Mouse (Mus musculus) neural tube, embryonic 13.5 days (tissue): ENCODE results near the gene Dock1. TPM values are rescaled to one million over a fixed set of nuclear protein-coding genes. Genes with fewer than 3 reads are reported as not detected.

Experiments
- ATAC-seq: fragments of 200-750 bp; cut with Nextera tagmentation; 2 replicates; pipeline ENCODE4 v1.8.0; 2017; ENCODE audit warnings: low read depth, mild to moderate bottlenecking, moderate TSS enrichment, moderate library complexity
- H3K27ac ChIP-seq: fragments of 300-500 bp; sonication (generic); replicated peaks from 2 replicates; pipeline ENCODE4 v1.5.1; 2015; ENCODE audit warnings: moderate library complexity, mild to moderate bottlenecking, inconsistent platforms
- H3K27me3 ChIP-seq: fragments of 300-500 bp; sonication (generic); 2 replicates; pipeline ENCODE4 v1.6.1; 2015; ENCODE audit warnings: mild to moderate bottlenecking, inconsistent platforms
- H3K36me3 ChIP-seq: fragments of 300-500 bp; sonication (generic); 2 replicates; pipeline ENCODE4 v1.6.1; 2015; ENCODE audit warnings: mild to moderate bottlenecking, inconsistent platforms
- H3K4me1 ChIP-seq: fragments of 300-500 bp; sonication (generic); replicated peaks from 2 replicates; pipeline ENCODE4 v1.6.1; 2015; ENCODE audit warnings: inconsistent platforms
- H3K4me2 ChIP-seq: fragments of 300-500 bp; sonication (generic); 2 replicates; pipeline ENCODE4 v1.6.1; 2015; ENCODE audit warnings: inconsistent platforms, mild to moderate bottlenecking, moderate library complexity
- H3K4me3 ChIP-seq: fragments of 300-500 bp; sonication (generic); 2 replicates; pipeline ENCODE4 v1.5.1; 2015; ENCODE audit warnings: mild to moderate bottlenecking, inconsistent platforms
- H3K9ac ChIP-seq: fragments of 300-500 bp; sonication (generic); 2 replicates; pipeline ENCODE4 v1.6.1; 2015; ENCODE audit warnings: moderate library complexity, mild to moderate bottlenecking, inconsistent platforms
- H3K9me3 ChIP-seq: fragments of 300-500 bp; sonication (generic); 2 replicates; pipeline ENCODE4 v1.6.1; 2016; ENCODE audit warnings: inconsistent platforms
- WGBS: fragments of 180-500 bp; shearing (Covaris S2); methylation state at CpG from one replicate; pipeline ENCODE4 v1.1.7; 2015; 5-methylcytosine and 5-hydroxymethylcytosine counted together
- polyA plus RNA-seq: library from polyadenylated mRNA; unstranded; fragments of >200 nt; fragmentation: Nextera tagmentation; extraction: Ambion mirVana; gene quantifications from 2 replicates; pipeline ENCODE4 v1.2.1, GENCODE M21; 2015

Gene Dock1
- polyA plus RNA-seq, 1 experiment from 2014 or later = 7.4 TPM

GRCm38 (mm10) chr7:135150926-135151325, 480.5 kb downstream of the Dock1 start:
- 88% methylated on average over 2 of the region's 2 CpGs for WGBS
- Histone ChIP-seq H3K27me3 (no peaks in the 10 kb centered on the region), H3K36me3 (no peaks in the 10 kb centered on the region), H3K4me3 (no peak overlapping the region), H3K4me1 (no peaks in the 10 kb centered on the region), H3K4me2 (no peak overlapping the region), H3K9ac (no peak overlapping the region), H3K27ac (no peak overlapping the region), H3K9me3 (no peaks in the 10 kb centered on the region; the same call in 1 of the 2 replicates)
- ATAC-seq = no peak

- H3K36me3 ChIP-seq = no peaks in the 10 kb centered on the region
- H3K4me3 ChIP-seq = no peak overlapping the region
- no peak for ATAC-seq
- no peak overlapping the region for H3K27ac ChIP-seq
- 84% methylated on average over 5 of the region's 5 CpGs for whole genome bisulfite sequencing
- no peaks in the 10 kb centered on the region for H3K4me1 ChIP-seq
- H3K27me3 ChIP-seq = no peaks in the 10 kb centered on the region
- no peak overlapping the region for H3K9ac ChIP-seq
- no peaks in the 10 kb centered on the region for H3K9me3 ChIP-seq
- H3K4me2 ChIP-seq = no peak overlapping the region
These were observed 487.1 kb downstream of the Dock1 start for GRCm38 (mm10) chr7:135157571-135157970.

- ATAC-seq = no peak
- H3K4me3 ChIP-seq = no peak overlapping the region
- WGBS = 92% methylated on average over 10 of the region's 10 CpGs
- no peaks in the 10 kb centered on the region for H3K4me1 ChIP-seq
- no peaks in the 10 kb centered on the region for H3K9me3 ChIP-seq
- H3K27me3 ChIP-seq = no peaks in the 10 kb centered on the region
- H3K4me2 ChIP-seq = no peak overlapping the region
- H3K36me3 ChIP-seq = no peaks in the 10 kb centered on the region
- no peak overlapping the region for H3K27ac ChIP-seq
- no peak overlapping the region for H3K9ac ChIP-seq
These were observed 487.9 kb downstream of the Dock1 start for GRCm38 (mm10) chr7:135158381-135158780.

- no peak overlapping the region for H3K4me2 ChIP-seq
- no peaks in the 10 kb centered on the region for H3K9me3 ChIP-seq
- H3K27me3 ChIP-seq = no peaks in the 10 kb centered on the region
- H3K36me3 ChIP-seq = no peaks in the 10 kb centered on the region
- 68% methylated on average over 4 of the region's 4 CpGs for WGBS
- no peak overlapping the region for H3K9ac ChIP-seq
- H3K4me1 ChIP-seq = no peaks in the 10 kb centered on the region
- H3K4me3 ChIP-seq = no peak overlapping the region
- H3K27ac ChIP-seq = no peak overlapping the region
- ATAC-seq = no peak
These were observed 489.2 kb downstream of the Dock1 start for GRCm38 (mm10) chr7:135159606-135160005.

GRCm38 (mm10) chr7:135165155-135165554, 494.7 kb downstream of the Dock1 start:
- WGBS = 33% methylated on average over 3 of the region's 3 CpGs
- Histone ChIP-seq H3K4me1 (0 out of 2 replicates have a peak, but pooled peaks cover 3% of the 10 kb centered on the region), H3K27me3 (no peaks in the 10 kb centered on the region), H3K4me2 (no peak overlapping the region), H3K4me3 (no peak overlapping the region), H3K9ac (no peak overlapping the region), H3K36me3 (no peaks in the 10 kb centered on the region), H3K27ac (no peak overlapping the region), H3K9me3 (no peaks in the 10 kb centered on the region)
- 0 out of 2 replicates have a peak, but pooled peaks have one; percentile 59 for ATAC-seq

GRCm38 (mm10) chr7:135169936-135170335, 499.5 kb downstream of the Dock1 start:
- H3K27me3 ChIP-seq = no peaks in the 10 kb centered on the region
- H3K4me2 ChIP-seq = no peak overlapping the region
- H3K9ac ChIP-seq = no peak overlapping the region
- no peak overlapping the region for H3K27ac ChIP-seq
- H3K4me3 ChIP-seq = no peak overlapping the region
- H3K9me3 ChIP-seq = no peaks in the 10 kb centered on the region
- H3K4me1 ChIP-seq = peaks cover 11% of the 10 kb centered on the region; the same call in 1 of the 2 replicates
- 66% methylated on average over 4 of the region's 4 CpGs for WGBS
- ATAC-seq = no peak
- H3K36me3 ChIP-seq = no peaks in the 10 kb centered on the region

- no peak for ATAC-seq
- H3K9ac ChIP-seq = no peak overlapping the region
- no peaks in the 10 kb centered on the region for H3K27me3 ChIP-seq
- 64% methylated on average over 9 of the region's 9 CpGs for WGBS
- no peak overlapping the region for H3K4me3 ChIP-seq
- H3K4me1 ChIP-seq = peaks cover 11% of the 10 kb centered on the region; the same call in 1 of the 2 replicates
- H3K9me3 ChIP-seq = no peaks in the 10 kb centered on the region
- H3K4me2 ChIP-seq = no peak overlapping the region
- H3K36me3 ChIP-seq = no peaks in the 10 kb centered on the region
- no peak overlapping the region for H3K27ac ChIP-seq
These were observed 501.8 kb downstream of the Dock1 start for GRCm38 (mm10) chr7:135172219-135172618.

GRCm38 (mm10) chr7:135194190-135194589, 523.7 kb downstream of the Dock1 start:
- Histone ChIP-seq H3K36me3 (no peaks in the 10 kb centered on the region), H3K9ac (no peak overlapping the region), H3K9me3 (no peaks in the 10 kb centered on the region), H3K4me1 (no peaks in the 10 kb centered on the region), H3K4me2 (no peak overlapping the region), H3K27me3 (no peaks in the 10 kb centered on the region), H3K27ac (no peak overlapping the region), H3K4me3 (no peak overlapping the region)
- no peak for ATAC-seq
- WGBS = 90% methylated on average over 3 of the region's 3 CpGs

GRCm38 (mm10) chr7:135195631-135196030, 525.2 kb downstream of the Dock1 start:
- Histone ChIP-seq H3K9ac (no peak overlapping the region), H3K9me3 (no peaks in the 10 kb centered on the region), H3K27ac (no peak overlapping the region), H3K27me3 (no peaks in the 10 kb centered on the region), H3K4me2 (no peak overlapping the region), H3K4me1 (no peaks in the 10 kb centered on the region), H3K36me3 (no peaks in the 10 kb centered on the region), H3K4me3 (no peak overlapping the region)
- no peak for ATAC-seq
- WGBS = 98% methylated on average over 2 of the region's 2 CpGs

GRCm38 (mm10) chr7:135196828-135197227, 526.4 kb downstream of the Dock1 start:
- Histone ChIP-seq H3K27me3 (no peaks in the 10 kb centered on the region), H3K9ac (no peak overlapping the region), H3K27ac (no peak overlapping the region), H3K4me3 (no peak overlapping the region), H3K36me3 (no peaks in the 10 kb centered on the region), H3K4me2 (no peak overlapping the region), H3K9me3 (no peaks in the 10 kb centered on the region), H3K4me1 (no peaks in the 10 kb centered on the region)
- 90% methylated on average over 10 of the region's 10 CpGs for WGBS
- ATAC-seq = no peak

GRCm38 (mm10) chr7:135203920-135204319, 533.5 kb downstream of the Dock1 start:
- ATAC-seq = no peak
- H3K27me3 ChIP-seq = no peaks in the 10 kb centered on the region
- H3K9ac ChIP-seq = no peak overlapping the region

GRCm38 (mm10) chr7:135205111-135205510, 534.7 kb downstream of the Dock1 start:
- Histone ChIP-seq H3K27me3 (no peaks in the 10 kb centered on the region), H3K4me2 (no peak overlapping the region), H3K9ac (no peak overlapping the region), H3K36me3 (no peaks in the 10 kb centered on the region), H3K4me1 (peaks cover 16% of the 10 kb centered on the region), H3K9me3 (no peaks in the 10 kb centered on the region), H3K27ac (no peak overlapping the region), H3K4me3 (no peak overlapping the region)
- 71% methylated on average over 5 of the region's 5 CpGs for WGBS
- ATAC-seq = no peak

More at GRCm38 (mm10) chr7:135203920-135204319, 533.5 kb downstream of the Dock1 start:
- Histone ChIP-seq H3K4me1 (peaks cover 16% of the 10 kb centered on the region), H3K4me3 (no peak overlapping the region), H3K36me3 (no peaks in the 10 kb centered on the region), H3K9me3 (no peaks in the 10 kb centered on the region), H3K4me2 (no peak overlapping the region), H3K27ac (0 out of 2 replicates have a peak overlapping the region, but pooled peaks have one; percentile 13)

GRCm38 (mm10) chr7:135208947-135209567, 538.6 kb downstream of the Dock1 start:
- no peaks in the 10 kb centered on the region for H3K27me3 ChIP-seq

More at GRCm38 (mm10) chr7:135208947-135209567, 538.6 kb downstream of the Dock1 start:
- no peak overlapping the region for H3K4me2 ChIP-seq
- no peak for ATAC-seq
- H3K9ac ChIP-seq = no peak overlapping the region
- H3K36me3 ChIP-seq = no peaks in the 10 kb centered on the region
- no peak overlapping the region for H3K27ac ChIP-seq
- peaks cover 11% of the 10 kb centered on the region for H3K4me1 ChIP-seq
- WGBS = 83% methylated on average over 6 of the region's 6 CpGs
- H3K9me3 ChIP-seq = no peaks in the 10 kb centered on the region
- H3K4me3 ChIP-seq = no peak overlapping the region
